Mouse (Mus musculus) embryonic fibroblast, embryonic 13.5 days (primary cell): ENCODE data around the gene Kiss1r.

Experiments used
- CTCF ChIP-seq: IDR thresholded peaks from 2 replicates; pipeline ENCODE4 v1.5.1; 2011; ENCODE audit warnings: mild to moderate bottlenecking, control low read depth, low read length, moderate library complexity, borderline replicate concordance; ENCODE audit not compliant: insufficient read depth
- POLR2A ChIP-seq: IDR thresholded peaks from 2 replicates; pipeline ENCODE4 v1.6.1; 2011; ENCODE audit warnings: low read depth, mild to moderate bottlenecking, control low read depth, low read length, moderate library complexity

DNA sequence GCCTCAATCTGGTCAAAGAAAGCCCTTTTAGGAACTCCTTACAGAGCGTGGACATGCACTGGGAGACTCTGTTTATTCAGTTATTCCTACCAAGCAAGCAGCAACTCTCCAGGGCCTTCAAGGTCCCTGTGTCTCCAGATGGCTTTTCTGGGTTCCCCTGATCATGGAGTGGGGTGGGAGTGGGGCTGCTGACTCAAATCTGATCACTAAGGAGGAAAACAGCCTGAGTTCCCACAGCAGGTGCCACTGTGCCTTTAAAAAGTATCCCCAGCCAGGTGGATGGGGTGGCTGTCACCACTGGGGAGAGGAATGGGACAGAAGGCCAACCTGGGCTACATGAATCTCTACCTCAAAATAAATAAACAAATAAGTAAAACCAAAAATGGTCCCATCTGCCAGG is 26.2 kb downstream of the Kiss1r start:
- TF ChIP-seq CTCF, result no peak
- no peak for TF ChIP-seq POLR2A
